Mouse (Mus musculus) MEL (cell line): ENCODE data around the gene T. TPM values are rescaled to one million over a fixed set of nuclear protein-coding genes. Genes with fewer than 3 reads are reported as not detected.
"Not testable (repeated sequence)": the region's sequence is repeated elsewhere in the genome, so short reads cannot be mapped to it uniquely, and the experiment has no call there.

Experiments
- DNase-seq: peaks from one replicate; pipeline ENCODE4 v3.0.0; 2011; ENCODE audit warnings: low read depth, low spot score
- H3K27ac ChIP-seq: 2 replicates; pipeline ENCODE4 v1.5.1; 2012; ENCODE audit warnings: low read depth, mild to moderate bottlenecking, control low read depth, low read length, moderate library complexity; ENCODE audit not compliant: control insufficient read depth
- H3K27me3 ChIP-seq, 2 experiments: fragments of 150-350 bp in 1 of 2; sonication (generic) in 1 of 2; 2 replicates each; pipeline ENCODE4 v1.6.1; 2012; ENCODE audit warnings: low read length in 2 of 2, mild to moderate bottlenecking in 2 of 2, improper control_type of control experiment in 1 of 2, moderate library complexity in 1 of 2; ENCODE audit not compliant: insufficient read depth in 2 of 2, control insufficient read depth in 1 of 2
- H3K36me3 ChIP-seq, 2 experiments: 2 replicates each; pipeline ENCODE4 v1.6.1; 2012 to 2014; ENCODE audit warnings: low read length in 2 of 2, improper control_type of control experiment in 1 of 2, inconsistent platforms in 1 of 2, mild to moderate bottlenecking in 1 of 2; ENCODE audit not compliant: insufficient read depth in 2 of 2, control insufficient read depth in 1 of 2
- H3K4me1 ChIP-seq, 2 experiments: fragments of 150-350 bp in 1 of 2; sonication (generic) in 1 of 2; 2 replicates each; pipeline ENCODE4 v1.6.1; 2012; ENCODE audit warnings: low read length in 2 of 2, improper control_type of control experiment in 1 of 2, mild to moderate bottlenecking in 1 of 2; ENCODE audit not compliant: insufficient read depth in 2 of 2, control insufficient read depth in 1 of 2
- H3K4me3 ChIP-seq, 2 experiments: fragments of 150-350 bp in 1 of 2; sonication (generic) in 1 of 2; 2 replicates each; pipeline ENCODE4 v1.5.1; 2012; ENCODE audit warnings: low read depth in 2 of 2, low read length in 2 of 2, mild to moderate bottlenecking in 2 of 2, moderate library complexity in 2 of 2, control low read depth in 1 of 2, improper control_type of control experiment in 1 of 2; ENCODE audit not compliant: control insufficient read depth in 1 of 2, insufficient read depth in 1 of 2
- H3K79me2 ChIP-seq: 2 replicates; pipeline ENCODE4 v1.6.1; 2012; ENCODE audit warnings: mild to moderate bottlenecking, low read length, moderate library complexity; ENCODE audit not compliant: control insufficient read depth, poor library complexity, insufficient read depth
- H3K9ac ChIP-seq: 2 replicates; pipeline ENCODE4 v1.6.1; 2012; ENCODE audit warnings: low read depth, mild to moderate bottlenecking, control low read depth, low read length, moderate library complexity; ENCODE audit not compliant: control insufficient read depth, poor library complexity, severe bottlenecking
- H3K9me3 ChIP-seq: fragments of 150-350 bp; sonication (generic); replicated peaks from 2 replicates; pipeline ENCODE4 v1.6.1; 2012; ENCODE audit warnings: mild to moderate bottlenecking, low read length, improper control_type of control experiment, moderate library complexity; ENCODE audit not compliant: insufficient read depth
- CTCF ChIP-seq, 3 experiments: IDR thresholded peaks in 2 of 3; conservative IDR thresholded peaks in 1 of 3; 2 replicates each; pipeline ENCODE4 v1.5.1; 2011 to 2012; ENCODE audit warnings: low read length in 3 of 3, low read depth in 2 of 3, mild to moderate bottlenecking in 2 of 3, improper control_type of control experiment in 1 of 3, inconsistent platforms in 1 of 3, mixed read lengths in 1 of 3, moderate library complexity in 1 of 3; ENCODE audit not compliant: control insufficient read depth in 1 of 3, insufficient read depth in 1 of 3, poor library complexity in 1 of 3, severe bottlenecking in 1 of 3
- E2F4 ChIP-seq: IDR thresholded peaks from 2 replicates; pipeline ENCODE4 v1.6.1; 2011; ENCODE audit warnings: low read depth, low read length, improper control_type of control experiment, borderline replicate concordance
- EP300 ChIP-seq, 2 experiments: IDR thresholded peaks; 2 replicates each; pipeline ENCODE4 v1.6.1; 2011; ENCODE audit warnings: improper control_type of control experiment in 2 of 2, low read length in 2 of 2, low read depth in 1 of 2, mild to moderate bottlenecking in 1 of 2
- GATA1 ChIP-seq: IDR thresholded peaks from 2 replicates; pipeline ENCODE4 v1.6.1; 2011; ENCODE audit warnings: low read depth, low read length, improper control_type of control experiment
- KAT2A ChIP-seq: conservative IDR thresholded peaks from 2 replicates; pipeline ENCODE4 v1.6.1; 2012; ENCODE audit warnings: low read depth, low read length, improper control_type of control experiment, inconsistent platforms
- MAFK ChIP-seq: IDR thresholded peaks from 2 replicates; pipeline ENCODE4 v1.6.1; 2011; ENCODE audit warnings: low read depth, mild to moderate bottlenecking, low read length, improper control_type of control experiment, borderline replicate concordance
- MAX ChIP-seq: IDR thresholded peaks from 2 replicates; pipeline ENCODE4 v1.6.1; 2011; ENCODE audit warnings: low read length, improper control_type of control experiment
- MEF2A ChIP-seq: IDR thresholded peaks from 2 replicates; pipeline ENCODE4 v1.6.1; 2014; ENCODE audit warnings: low read depth, mild to moderate bottlenecking, inconsistent platforms, low read length, improper control_type of control experiment; ENCODE audit not compliant: poor library complexity, insufficient replicate concordance, severe bottlenecking; ENCODE audit errors: extremely low read depth
- MYB ChIP-seq: IDR thresholded peaks from 2 replicates; pipeline ENCODE4 v1.6.1; 2011; ENCODE audit warnings: mild to moderate bottlenecking, low read depth, low read length, improper control_type of control experiment
- NELFE ChIP-seq: IDR thresholded peaks from 2 replicates; pipeline ENCODE4 v1.6.1; 2011; ENCODE audit warnings: low read depth, low read length, improper control_type of control experiment
- POLR2A ChIP-seq, 2 experiments: IDR thresholded peaks; 2 replicates each; pipeline ENCODE4 v1.6.1; 2011 to 2012; ENCODE audit warnings: low read length in 2 of 2, mild to moderate bottlenecking in 2 of 2, control low read depth in 1 of 2, improper control_type of control experiment in 1 of 2, low read depth in 1 of 2, moderate library complexity in 1 of 2; ENCODE audit not compliant: control insufficient read depth in 1 of 2, insufficient read depth in 1 of 2, poor library complexity in 1 of 2
- SMC3 ChIP-seq: IDR thresholded peaks from 2 replicates; pipeline ENCODE4 v1.6.1; 2011; ENCODE audit warnings: low read depth, low read length, improper control_type of control experiment
- TAL1 ChIP-seq: IDR thresholded peaks from 2 replicates; pipeline ENCODE4 v1.6.1; 2012; ENCODE audit warnings: mild to moderate bottlenecking, inconsistent platforms, low read length, moderate library complexity, mixed read lengths
- TBP ChIP-seq: IDR thresholded peaks from 2 replicates; pipeline ENCODE4 v1.8.0; 2011; ENCODE audit warnings: low read depth, low read length, improper control_type of control experiment
- TCF12 ChIP-seq: IDR thresholded peaks from 2 replicates; pipeline ENCODE4 v1.6.1; 2014; ENCODE audit warnings: low read depth, mild to moderate bottlenecking, inconsistent platforms, low read length, improper control_type of control experiment, moderate library complexity
- USF1 ChIP-seq: IDR thresholded peaks from 2 replicates; pipeline ENCODE4 v1.6.1; 2014; ENCODE audit warnings: low read depth, mild to moderate bottlenecking, inconsistent platforms, low read length, improper control_type of control experiment, moderate library complexity
- ZC3H11A ChIP-seq: IDR thresholded peaks from 2 replicates; pipeline ENCODE4 v1.6.1; 2012; ENCODE audit warnings: low read depth, mild to moderate bottlenecking, inconsistent platforms, low read length, improper control_type of control experiment
- ZKSCAN1 ChIP-seq: IDR thresholded peaks from 2 replicates; pipeline ENCODE4 v1.6.1; 2012; ENCODE audit warnings: low read depth, mild to moderate bottlenecking, inconsistent platforms, low read length, improper control_type of control experiment, moderate library complexity
- ZMIZ1 ChIP-seq: IDR thresholded peaks from 2 replicates; pipeline ENCODE4 v1.6.1; 2012; ENCODE audit warnings: low read depth, mild to moderate bottlenecking, inconsistent platforms, low read length, improper control_type of control experiment, moderate library complexity
- ZNF384 ChIP-seq: IDR thresholded peaks from 2 replicates; pipeline ENCODE4 v1.6.1; 2012; ENCODE audit warnings: low read depth, mild to moderate bottlenecking, inconsistent platforms, low read length, improper control_type of control experiment
- polyA plus RNA-seq, 2 experiments: library from polyadenylated mRNA; stranded (reverse) in 1 of 2; unstranded in 1 of 2; fragments of >175 nt in 1 of 2; fragments of >200 nt in 1 of 2; gene quantifications; 2 replicates each; pipeline versions ENCODE4 v1.2.1 to v1.2.4; 2012; ENCODE audit warnings: low replicate concordance in 2 of 2, low read depth in 1 of 2; ENCODE audit not compliant: insufficient read length in 2 of 2, insufficient read depth in 1 of 2, missing spikeins in 1 of 2
- total RNA-seq: library from RNA; depleted of rRNA; stranded (reverse); fragments of 300-350 nt; gene quantifications from 2 replicates; pipeline ENCODE4 v1.2.3, GENCODE M21; 2012

T gene
- total and polyA plus RNA-seq, 3 experiments = not detected

- H3K9ac ChIP-seq = no peak overlapping the region
- TF ChIP-seq MAX = no peak
- TF ChIP-seq TBP = no peak
- TF ChIP-seq, all 39 proteins: peak for 0
- no peaks in the 10 kb centered on the region for H3K36me3 ChIP-seq
- no peak overlapping the region for H3K27ac ChIP-seq
- DNase-seq = no peak
- H3K27me3 ChIP-seq = peaks cover 0 to 1% of the 10 kb centered on the region in 2 experiments; a peak in 3 of 4 replicates
- no peaks in the 10 kb centered on the region for H3K79me2 ChIP-seq
- H3K9me3 ChIP-seq = no peaks in the 10 kb centered on the region
- H3K4me3 ChIP-seq = no peak overlapping the region
- H3K4me1 ChIP-seq = no peaks in the 10 kb centered on the region
Measured at GRCm38 (mm10) chr17:8396371-8396770, 37.9 kb upstream of the T start.

GRCm38 (mm10) chr17:8397946-8398345 is 36.3 kb upstream of the T start:
- Histone ChIP-seq H3K4me3 (no peak overlapping the region), H3K9ac (no peak overlapping the region), H3K27me3 (peaks cover 0 to 1% of the 10 kb centered on the region in 2 experiments; a peak in 3 of 4 replicates), H3K4me1 (no peaks in the 10 kb centered on the region), H3K9me3 (no peaks in the 10 kb centered on the region), H3K27ac (no peak overlapping the region), H3K79me2 (no peaks in the 10 kb centered on the region), H3K36me3 (no peaks in the 10 kb centered on the region)
- no peak for DNase-seq
- no peak for TF ChIP-seq MYB
- TF ChIP-seq EP300 (IDR thresholded peaks at IDR 0.05; ENCODE audit: low read depth in 1 of 2, low read length in 2 of 2) = no peak
- TF ChIP-seq NELFE = no peak
- no peak for TF ChIP-seq MAFK
- no peak for TF ChIP-seq POLR2A (IDR thresholded peaks at IDR 0.05; ENCODE audit: control insufficient read depth in 1 of 2, insufficient read depth in 1 of 2, low read depth in 1 of 2, low read length in 2 of 2, poor library complexity in 1 of 2)
- no peak for TF ChIP-seq ZKSCAN1
- TF ChIP-seq GATA1 = no peak
- TF ChIP-seq KAT2A = no peak
- TF ChIP-seq MEF2A = no peak
- TF ChIP-seq TAL1 = no peak
- TF ChIP-seq USF1 = no peak
- no peak for TF ChIP-seq SMC3
- TF ChIP-seq ZMIZ1 = no peak
- TF ChIP-seq ZC3H11A = no peak
- no peak for TF ChIP-seq TCF12
- no peak for TF ChIP-seq E2F4
- TF ChIP-seq TBP = no peak
- no peak for TF ChIP-seq CTCF (IDR thresholded peaks at IDR 0.05 in 2 of 3, conservative IDR thresholded peaks at IDR 0.05 in 1 of 3; ENCODE audit: control insufficient read depth in 1 of 3, insufficient read depth in 1 of 3, low read depth in 2 of 3, low read length in 3 of 3, poor library complexity in 1 of 3, severe bottlenecking in 1 of 3)
- no peak for TF ChIP-seq ZNF384

GRCm38 (mm10) chr17:8403932-8404331 is 30.3 kb upstream of the T start:
- H3K27ac ChIP-seq, H3K4me3 ChIP-seq, H3K27me3 ChIP-seq, H3K9me3 ChIP-seq, H3K4me1 ChIP-seq, H3K79me2 ChIP-seq, H3K9ac ChIP-seq, H3K36me3 ChIP-seq, DNase-seq: not testable (repeated sequence)
